Mouse (Mus musculus) liver, postnatal 0 days (tissue): ENCODE results near the gene Apoa4.

ENCODE experiments used
- CTCF ChIP-seq: sonication (generic); IDR thresholded peaks from 2 replicates; pipeline ENCODE4 v1.5.1; 2016; ENCODE audit warnings: antibody characterized with exemption, low read depth
- EP300 ChIP-seq: IDR thresholded peaks from 2 replicates; pipeline ENCODE4 v1.6.1; 2016; ENCODE audit warnings: antibody characterized with exemption, low read depth, mild to moderate bottlenecking

- TF ChIP-seq CTCF, result no peak
- no peak for TF ChIP-seq EP300
These were observed 17.4 kb upstream of the Apoa4 start for GRCm38 (mm10) chr9:46223090-46223489.
